Mouse (Mus musculus): ENCODE measurements around the gene Chrna5. TPM values are rescaled to one million over a fixed set of nuclear protein-coding genes. Genes with fewer than 3 reads are reported as not detected.

Chrna5 gene
- total RNA-seq, 2 experiments from 2014 or later: not detected

DNA sequence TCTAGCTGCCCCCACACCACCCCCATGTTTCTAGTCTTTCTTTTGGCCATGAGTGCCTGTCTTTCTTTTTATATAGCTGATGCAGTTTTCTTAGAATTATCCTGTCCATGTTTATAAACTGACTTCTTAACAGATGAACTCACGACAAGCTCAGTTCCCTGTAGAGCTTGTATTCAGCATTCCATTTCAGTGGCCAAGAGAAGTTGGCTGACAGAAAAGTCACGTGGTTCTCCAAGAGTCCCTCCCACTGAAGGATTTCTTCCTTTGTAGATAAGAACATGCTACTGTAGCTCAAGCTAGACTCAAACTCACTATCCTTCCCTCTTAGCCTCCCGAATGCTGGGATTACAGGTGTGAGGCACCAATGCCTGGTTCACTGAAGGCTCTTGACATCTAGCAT is 36.2 kb downstream of the Chrna5 start:
- no peak for ATAC-seq (replicated peaks; ENCODE audit: low FRiP score, poor library complexity, severe bottlenecking)

DNA sequence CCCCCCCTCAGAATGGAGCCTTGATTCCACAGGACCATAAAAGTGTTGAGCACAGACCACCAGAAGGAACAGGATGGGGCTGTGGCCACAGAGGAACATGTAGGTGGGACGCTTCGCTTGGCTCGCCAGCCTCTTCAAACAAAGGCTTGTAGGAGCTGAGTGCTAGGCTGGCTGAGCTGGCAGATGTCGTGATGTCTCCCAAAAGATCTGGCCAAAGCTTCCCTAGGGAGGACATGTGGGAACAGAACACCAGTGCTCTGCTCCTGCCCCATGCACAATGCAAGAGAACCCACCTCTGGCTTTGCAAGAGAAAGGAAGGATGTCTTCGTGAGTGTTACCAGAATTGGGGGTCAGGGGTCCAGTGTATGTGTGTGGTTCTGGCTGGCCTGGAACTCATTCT is 42.6 kb downstream of the Chrna5 start:
- no peak for ATAC-seq (replicated peaks; ENCODE audit: low FRiP score, poor library complexity, severe bottlenecking)

DNA sequence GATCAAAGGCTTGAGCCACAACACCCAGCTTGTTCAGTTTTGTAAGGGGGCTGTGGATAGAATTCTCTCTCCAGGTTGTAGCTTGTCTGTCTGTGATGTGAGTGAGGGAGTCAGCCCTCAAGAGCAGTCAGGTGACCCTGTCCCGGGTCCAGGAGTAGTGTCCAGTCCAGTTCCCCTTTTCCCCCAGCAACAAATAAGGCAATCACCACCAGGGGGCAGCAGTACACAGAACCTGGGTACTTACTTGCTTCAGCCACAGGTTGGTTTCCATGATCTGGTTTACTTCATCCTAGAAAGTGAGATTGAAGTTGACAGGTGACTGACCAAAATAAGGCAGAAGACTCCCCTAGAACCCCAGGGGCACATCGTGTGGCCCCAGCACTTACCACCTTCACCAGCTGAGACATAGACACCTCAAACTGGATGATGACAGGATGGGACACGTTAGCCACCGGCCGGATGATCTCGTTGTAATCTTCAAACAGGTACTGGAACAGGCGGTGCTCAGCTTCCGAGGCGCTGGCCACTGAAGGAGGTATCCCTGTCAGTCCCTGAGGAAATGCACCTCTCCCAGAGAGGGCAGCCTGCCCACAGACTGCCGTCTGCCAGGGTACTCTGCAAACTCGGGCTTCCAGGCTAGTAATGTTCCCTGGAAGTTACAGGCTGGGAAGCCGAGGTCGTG is 43.4 kb downstream of the Chrna5 start:
- ATAC-seq (replicated peaks; ENCODE audit: low FRiP score, poor library complexity, severe bottlenecking): peak; percentile 53; the same call in 1 of the 2 replicates

DNA sequence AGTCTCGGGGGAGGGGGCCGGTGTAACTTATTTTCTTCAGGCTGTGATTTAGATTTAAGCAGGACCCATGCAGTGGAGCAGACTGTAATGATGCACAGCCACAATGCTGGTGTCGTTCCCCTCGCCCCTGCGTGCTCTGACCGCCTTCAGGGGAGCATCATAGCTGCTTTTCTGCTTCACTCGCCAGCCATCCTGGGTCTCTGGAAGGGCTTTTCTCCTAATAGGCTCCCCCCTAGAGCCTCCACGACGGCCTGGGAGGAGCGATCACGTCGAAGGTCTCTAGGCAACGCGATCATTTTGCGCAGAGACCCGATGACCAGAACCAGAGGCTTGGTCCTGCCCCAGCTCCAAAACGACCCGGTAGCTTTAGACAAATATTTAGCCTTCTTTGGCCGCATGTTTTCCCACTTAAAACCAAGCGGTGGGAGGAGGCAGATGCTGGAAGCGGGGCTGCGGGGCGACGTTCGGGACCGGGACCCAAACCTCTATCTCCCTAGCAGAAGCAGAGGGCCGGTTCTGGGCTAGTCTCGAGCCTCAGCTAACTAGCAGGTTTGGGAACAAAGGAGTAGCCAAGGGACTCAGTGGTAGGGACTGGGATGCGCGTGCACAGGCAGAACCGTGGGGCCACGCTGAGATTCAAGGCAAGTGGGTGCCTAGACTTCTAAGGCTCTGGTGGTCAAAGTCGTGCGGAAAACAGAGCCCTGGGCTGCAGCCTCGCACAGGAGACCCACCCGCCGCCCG is 45.0 kb downstream of the Chrna5 start:
- ATAC-seq (replicated peaks; ENCODE audit: low FRiP score, poor library complexity, severe bottlenecking): no peak

DNA sequence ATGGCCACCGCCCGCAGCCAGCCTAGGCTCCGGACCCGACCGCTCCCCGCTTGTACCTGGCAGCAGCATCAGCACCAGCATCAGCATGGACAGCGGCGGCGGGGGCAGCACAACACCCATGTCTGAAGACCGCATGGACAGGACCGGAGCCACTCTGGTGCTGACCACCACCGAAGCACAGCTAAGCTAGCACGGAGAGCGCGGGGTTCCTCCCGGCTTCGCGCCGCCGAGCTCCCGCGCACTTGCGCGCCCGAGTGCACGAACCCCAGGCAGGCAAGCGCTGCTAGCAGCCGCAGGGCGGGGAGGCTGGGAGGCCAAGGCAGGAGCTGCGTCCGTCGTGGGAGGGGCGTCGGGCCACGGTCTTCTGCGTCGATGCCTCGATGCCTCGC is 45.6 kb downstream of the Chrna5 start, which contains the start of gene Chrna3:
Gene Chrna3, minus strand, starts transcription at position 288 of the 389 bp plus-strand sequence.
- no peak for ATAC-seq (replicated peaks; ENCODE audit: low FRiP score, poor library complexity, severe bottlenecking)

DNA sequence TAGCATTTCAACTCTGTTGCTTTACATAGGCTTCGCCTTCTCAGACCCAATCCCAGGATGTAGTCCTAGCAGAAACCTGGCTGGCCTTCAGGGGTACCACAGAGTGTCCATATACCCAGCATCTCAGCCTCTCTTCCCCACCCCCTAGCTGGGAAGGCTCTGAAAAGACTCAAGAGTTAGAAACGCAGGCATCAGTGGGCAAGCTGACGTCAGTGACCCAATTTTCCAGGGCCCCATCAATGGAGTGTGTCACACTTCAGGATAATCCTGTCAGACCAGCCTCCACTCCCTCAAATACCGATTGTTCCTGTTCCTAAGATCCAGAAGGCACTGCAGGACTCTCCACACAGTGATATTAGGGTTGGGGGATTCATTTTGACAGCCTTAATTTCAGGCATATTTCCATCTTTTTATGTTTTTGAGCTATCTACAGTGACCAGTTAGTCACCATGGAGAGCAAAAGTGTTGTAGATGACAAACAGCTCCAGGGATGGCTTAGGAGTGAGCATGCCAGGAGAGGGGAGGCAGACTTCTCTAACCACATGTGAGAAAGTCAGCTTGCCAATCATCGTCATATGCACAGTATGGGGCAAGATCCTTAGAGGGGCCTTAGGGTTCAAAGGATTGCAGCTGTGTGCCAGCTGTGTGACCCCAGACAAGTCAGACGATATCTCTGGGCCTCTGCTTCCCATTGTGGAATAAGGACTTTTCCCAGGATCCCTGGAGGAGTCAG is 50.9 kb downstream of the Chrna5 start:
- no peak for ATAC-seq (replicated peaks; ENCODE audit: low FRiP score, poor library complexity, severe bottlenecking)

DNA sequence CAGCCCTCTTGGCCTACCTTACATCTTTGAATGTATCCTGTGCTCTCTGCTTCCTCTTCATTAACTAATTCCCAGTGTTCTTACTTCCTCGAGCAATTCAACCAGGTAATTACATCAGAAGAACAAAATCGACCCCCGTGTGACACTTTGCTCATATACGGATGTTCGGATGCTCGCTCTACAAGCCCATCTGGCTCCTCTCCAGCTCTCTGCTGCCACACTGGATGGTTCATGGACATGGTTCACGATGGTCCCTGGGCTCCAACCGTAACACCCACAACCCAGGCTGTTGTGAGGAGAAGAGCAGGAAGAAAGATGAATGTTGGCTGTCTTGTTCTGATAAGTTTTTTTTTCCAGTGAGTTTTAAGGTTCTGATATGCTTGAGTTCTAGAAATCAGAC is 58.3 kb downstream of the Chrna5 start:
- ATAC-seq (replicated peaks; ENCODE audit: low FRiP score, poor library complexity, severe bottlenecking): no peak

DNA sequence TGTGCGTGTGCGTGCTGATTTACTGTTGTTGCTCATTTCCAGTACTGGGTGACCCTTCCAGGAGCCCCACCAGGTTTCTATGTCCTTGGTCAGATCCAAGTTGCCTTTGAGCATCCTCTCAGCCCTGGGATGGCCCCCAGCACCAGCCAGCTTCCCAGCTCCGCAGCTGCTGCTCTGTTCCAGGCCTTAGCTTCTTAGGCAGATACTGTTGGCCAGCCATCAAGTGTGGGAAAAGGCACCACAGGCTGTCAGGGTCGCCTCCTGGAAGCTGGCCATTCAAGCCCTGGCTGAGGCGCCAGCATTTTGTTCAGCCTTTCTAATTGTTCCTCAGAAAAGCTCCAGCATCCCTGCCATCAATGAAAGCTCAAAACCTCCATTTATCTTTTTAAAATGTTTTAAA is 59.3 kb downstream of the Chrna5 start:
- ATAC-seq (replicated peaks; ENCODE audit: low FRiP score, poor library complexity, severe bottlenecking): no peak

DNA sequence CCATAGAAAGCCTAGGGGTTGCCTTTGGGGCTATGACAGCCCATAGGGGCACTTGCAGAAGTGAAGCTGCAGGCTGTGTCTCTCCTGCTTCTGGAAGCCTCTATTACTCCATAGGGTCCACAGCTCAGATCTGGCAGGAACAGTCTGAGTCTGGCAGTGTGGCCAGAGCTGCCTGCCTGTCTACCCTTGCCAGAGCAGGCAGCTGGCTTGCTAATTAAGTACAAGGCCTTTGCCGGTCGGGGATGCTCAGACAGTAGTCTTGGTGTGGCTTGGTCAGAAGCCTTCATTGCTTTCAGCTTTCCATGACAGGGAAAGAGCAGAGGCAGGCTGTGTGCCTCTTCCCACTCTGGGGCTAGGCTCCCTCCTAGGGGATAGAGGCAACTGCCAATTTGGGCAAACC is 60.7 kb downstream of the Chrna5 start:
- ATAC-seq (replicated peaks; ENCODE audit: low FRiP score, poor library complexity, severe bottlenecking): no peak

DNA sequence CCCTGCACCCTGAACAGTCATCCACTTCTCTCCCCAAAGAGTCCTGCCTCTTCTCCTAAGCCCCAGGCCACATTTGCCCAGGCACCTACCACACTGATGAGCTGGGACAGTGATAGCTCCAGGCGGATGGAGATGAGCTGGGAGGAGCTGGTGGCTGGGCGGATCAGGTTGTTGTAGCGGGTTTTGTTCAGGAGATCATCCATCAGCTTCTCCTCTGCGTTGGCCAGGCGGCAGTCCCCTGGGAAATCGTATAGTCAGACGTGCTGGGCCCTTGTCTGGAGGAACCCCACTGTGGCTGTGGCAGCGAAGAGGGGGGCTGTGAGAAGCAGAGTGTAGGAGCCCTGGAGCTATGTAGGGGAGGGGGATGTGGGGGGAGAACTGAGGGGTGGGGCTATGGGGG is 63.0 kb downstream of the Chrna5 start:
- ATAC-seq (replicated peaks; ENCODE audit: low FRiP score, poor library complexity, severe bottlenecking): no peak

DNA sequence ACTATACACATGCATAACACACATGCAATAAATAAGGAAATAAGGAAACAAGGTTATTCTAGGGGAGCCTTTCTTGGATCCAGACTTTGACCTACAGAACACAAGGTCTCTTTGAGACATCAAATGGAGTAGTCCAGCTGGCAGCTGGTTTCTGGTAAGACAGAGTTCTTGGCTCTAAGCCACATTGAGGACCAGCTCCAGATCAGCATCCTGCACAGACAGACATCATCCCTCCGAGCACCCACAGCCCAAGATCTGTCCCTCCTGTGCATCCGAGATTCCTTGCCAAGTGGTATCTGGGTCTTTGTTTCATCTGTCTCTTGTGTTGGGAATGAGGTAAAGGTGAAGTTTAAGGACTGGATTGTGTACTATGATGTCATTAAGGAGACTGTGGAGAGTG is 64.3 kb downstream of the Chrna5 start:
- no peak for ATAC-seq (replicated peaks; ENCODE audit: low FRiP score, poor library complexity, severe bottlenecking)

DNA sequence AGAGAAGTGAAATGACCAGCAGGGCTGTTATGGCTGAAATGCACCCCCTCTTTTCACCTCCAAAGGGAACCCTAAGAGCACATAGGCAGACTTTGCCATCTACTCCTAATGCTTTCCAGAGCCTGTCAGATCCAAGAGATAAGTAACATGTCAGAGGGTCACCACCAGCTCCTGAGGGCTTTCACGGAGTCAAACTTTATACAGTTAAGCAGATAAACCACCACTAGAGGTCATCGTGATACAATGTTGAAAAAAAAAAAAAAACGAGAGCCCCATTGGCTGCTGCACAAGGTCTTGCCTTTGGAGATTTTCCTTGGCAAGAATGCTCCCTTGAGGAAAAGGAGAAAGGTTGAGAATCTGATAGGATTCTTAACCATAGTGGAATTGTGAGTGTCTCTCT is 66.1 kb downstream of the Chrna5 start:
- ATAC-seq (replicated peaks; ENCODE audit: low FRiP score, poor library complexity, severe bottlenecking): no peak

DNA sequence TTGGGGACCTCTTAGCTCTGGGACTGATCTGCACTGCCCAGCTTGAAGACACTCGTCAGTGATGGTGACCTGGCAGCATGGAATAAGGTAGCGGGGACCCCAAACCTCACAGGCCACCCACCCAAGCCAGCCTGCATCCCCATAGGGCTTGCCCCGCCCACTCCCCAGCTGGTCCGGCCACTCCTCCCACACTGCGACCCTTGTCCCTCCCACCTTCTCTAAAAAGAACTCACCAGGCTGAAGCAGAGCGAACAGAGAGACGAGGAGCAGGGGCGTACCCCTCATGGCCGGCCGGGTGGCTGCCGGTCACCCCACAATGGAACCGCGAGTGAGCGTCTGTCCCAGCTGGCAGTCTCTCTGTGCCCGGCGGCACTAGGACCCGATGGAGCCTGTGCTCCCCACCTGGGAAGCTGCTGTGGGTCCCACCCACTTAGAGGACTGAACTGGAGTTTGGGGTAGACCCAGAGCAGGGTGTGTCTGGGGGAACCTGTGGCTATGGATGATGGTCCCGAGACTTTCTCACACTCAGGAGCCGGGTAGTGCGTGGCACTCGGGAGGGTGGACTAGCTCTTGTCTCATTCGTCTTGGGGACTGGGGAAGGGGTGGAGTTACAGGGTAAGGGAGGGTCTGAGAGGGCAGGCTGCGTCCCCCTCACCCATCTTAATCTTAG is 67.7 kb downstream of the Chrna5 start, which contains the start of gene Chrnb4:
Gene Chrnb4, minus strand, starts transcription at position 569 of the 670 bp plus-strand sequence.
- ATAC-seq (replicated peaks; ENCODE audit: low FRiP score, poor library complexity, severe bottlenecking): no peak

DNA sequence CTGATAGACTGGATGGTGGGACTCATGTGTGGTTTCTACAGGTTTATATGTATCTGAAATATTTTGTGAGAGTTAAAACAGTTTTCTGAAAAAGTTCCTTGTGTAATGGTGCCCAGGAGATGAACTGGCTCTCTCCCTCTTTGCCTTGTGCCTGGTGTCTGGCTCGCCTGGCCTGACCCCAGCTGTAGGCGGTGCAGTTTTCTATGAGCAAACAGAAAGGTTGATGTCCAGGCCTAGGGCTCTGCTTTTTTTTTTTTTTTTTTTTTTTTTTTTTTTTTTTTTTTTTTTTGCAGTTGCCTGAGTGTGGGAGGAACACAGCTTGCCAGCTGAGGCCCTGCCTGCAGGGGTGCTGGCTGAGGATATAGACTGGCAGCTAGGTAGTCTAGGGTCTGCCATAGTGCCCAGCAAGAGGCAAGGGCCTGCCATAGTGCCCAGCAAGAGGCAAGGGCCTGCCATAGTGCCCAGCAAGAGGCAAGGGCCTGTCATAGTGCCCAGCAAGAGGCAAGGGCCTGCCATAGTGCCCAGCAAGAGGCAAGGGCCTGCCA is 74.8 kb downstream of the Chrna5 start:
- ATAC-seq (replicated peaks; ENCODE audit: low FRiP score, poor library complexity, severe bottlenecking): no peak

Other genes with a start within 250 kb of the Chrna5 start
- gene Wdr61, start 246.4 kb upstream of the Chrna5 start, total RNA-seq (2015; ENCODE audit: low replicate concordance): 22.8 and 49.2 TPM in 2 replicates
- gene Wdr61, start 246.4 kb upstream of the Chrna5 start, total RNA-seq (2017; ENCODE audit: low replicate concordance): 18.7 and 22.6 TPM in 2 replicates
- not detected in 2 replicates for gene Crabp1, start 216.1 kb upstream of the Chrna5 start, total RNA-seq (2015; ENCODE audit: low replicate concordance)
- not detected in 2 replicates for gene Crabp1, start 216.1 kb upstream of the Chrna5 start, total RNA-seq (2017; ENCODE audit: low replicate concordance)
- 16.7 and 17.3 TPM in 2 replicates for gene Ireb2, start 117.1 kb upstream of the Chrna5 start, total RNA-seq (2015; ENCODE audit: low replicate concordance)
- 10.6 and 19.1 TPM in 2 replicates for gene Ireb2, start 117.1 kb upstream of the Chrna5 start, total RNA-seq (2017; ENCODE audit: low replicate concordance)
- not detected in 2 replicates for gene Hykk, start 63.6 kb upstream of the Chrna5 start, total RNA-seq (2015; ENCODE audit: low replicate concordance)
- gene Hykk, start 63.6 kb upstream of the Chrna5 start, total RNA-seq (2017; ENCODE audit: low replicate concordance): not detected in 2 replicates
- 95.3 and 100 TPM in 2 replicates for gene Psma4, start 30.1 kb upstream of the Chrna5 start, total RNA-seq (2015; ENCODE audit: low replicate concordance)
- 59.4 and 91.6 TPM in 2 replicates for gene Psma4, start 30.1 kb upstream of the Chrna5 start, total RNA-seq (2017; ENCODE audit: low replicate concordance)
- not detected in 2 replicates for gene AY074887, start 29.9 kb upstream of the Chrna5 start, total RNA-seq (2015; ENCODE audit: low replicate concordance)
- not detected in 2 replicates for gene AY074887, start 29.9 kb upstream of the Chrna5 start, total RNA-seq (2017; ENCODE audit: low replicate concordance)
- gene Chrna3, start 45.7 kb downstream of the Chrna5 start, total RNA-seq (2015; ENCODE audit: low replicate concordance): not detected in 2 replicates
- not detected in 2 replicates for gene Chrna3, start 45.7 kb downstream of the Chrna5 start, total RNA-seq (2017; ENCODE audit: low replicate concordance)
- gene Chrnb4, start 67.9 kb downstream of the Chrna5 start, total RNA-seq (2015; ENCODE audit: low replicate concordance): not detected in 2 replicates
- not detected in 2 replicates for gene Chrnb4, start 67.9 kb downstream of the Chrna5 start, total RNA-seq (2017; ENCODE audit: low replicate concordance)
- 9.6 and 11.1 TPM in 2 replicates for gene Ube2q2, start 168.0 kb downstream of the Chrna5 start, total RNA-seq (2015; ENCODE audit: low replicate concordance)
- 10.9 and 15.4 TPM in 2 replicates for gene Ube2q2, start 168.0 kb downstream of the Chrna5 start, total RNA-seq (2017; ENCODE audit: low replicate concordance)
- gene Fbxo22, start 228.0 kb downstream of the Chrna5 start, total RNA-seq (2015; ENCODE audit: low replicate concordance): 12.3 and 13.6 TPM in 2 replicates
- 9.8 and 10.2 TPM in 2 replicates for gene Fbxo22, start 228.0 kb downstream of the Chrna5 start, total RNA-seq (2017; ENCODE audit: low replicate concordance)

Data from erythroblast, adult 5-6 weeks (primary cell).